Mouse (Mus musculus): ENCODE results near the gene Slc4a4.

DNA sequence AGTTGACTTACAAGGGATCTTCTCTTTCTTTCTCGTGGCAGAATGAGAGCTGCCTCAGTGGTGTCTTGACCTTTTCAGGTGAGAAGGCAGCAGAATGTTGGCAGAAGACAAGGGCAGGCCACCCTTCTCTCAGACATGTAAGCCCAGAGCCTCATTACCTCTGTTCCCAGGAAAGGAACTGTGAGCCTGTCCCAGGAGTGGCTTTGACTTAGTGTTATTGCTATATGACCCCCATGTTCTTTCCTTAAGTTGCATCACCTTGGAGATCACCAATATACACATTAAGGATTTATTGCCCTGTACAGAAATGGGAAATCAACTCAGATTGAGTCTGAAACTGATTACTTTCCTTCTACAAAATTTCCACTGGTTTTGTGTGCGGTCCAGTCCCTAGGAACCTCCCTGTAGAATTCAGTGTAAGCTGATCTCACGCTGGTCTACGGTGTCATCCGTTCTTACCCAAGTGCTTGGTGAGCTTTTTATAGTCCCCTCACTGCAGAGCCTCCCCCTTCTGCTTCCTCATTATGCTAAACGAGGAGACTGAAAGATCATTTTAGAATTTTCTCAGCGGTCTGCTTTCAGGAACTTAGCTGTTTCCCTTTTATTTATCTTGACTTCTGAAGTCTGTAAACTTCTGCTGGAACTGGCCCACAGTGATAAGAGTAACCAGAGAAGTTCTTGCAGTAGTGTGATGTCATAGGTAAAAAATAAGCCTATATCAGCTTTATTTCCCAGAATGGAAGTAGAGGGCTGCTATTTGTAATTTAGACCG is 94.8 kb downstream of the Slc4a4 start:
- TF ChIP-seq CTCF (IDR thresholded peaks at IDR 0.05; ENCODE audit: extremely low read depth, insufficient read depth, low read length) (no peak), POLR2A (IDR thresholded peaks at IDR 0.05; ENCODE audit: extremely low read depth, insufficient read depth, low read length) (no peak)
